Mouse (Mus musculus) stomach, postnatal 0 days (tissue): Measurements from ENCODE around the gene Cacna1a.

Experiments
- CTCF ChIP-seq: IDR thresholded peaks from 2 replicates; pipeline ENCODE4 v1.5.1; 2016; ENCODE audit warnings: antibody characterized with exemption, low read depth, mild to moderate bottlenecking, moderate library complexity
- EP300 ChIP-seq: optimal IDR thresholded peaks from 2 replicates; pipeline ENCODE3; 2016; ENCODE audit warnings: antibody characterized with exemption

GRCm38 (mm10) chr8:84559121-84559604, 170.9 kb downstream of the Cacna1a start:
- TF ChIP-seq CTCF (no peak), EP300 (no peak)
